Mouse (Mus musculus): ENCODE measurements around the gene Olfr1392. TPM values are rescaled to one million over a fixed set of nuclear protein-coding genes. Genes with fewer than 3 reads are reported as not detected.
A peak's percentile ranks its signal among the peaks of the same experiment; 100 is the strongest.

Gene Olfr1392
- polyA plus RNA-seq, 1 experiment from 2014 or later, result not detected

- 28% methylated on average over 10 of the region's 10 CpGs for WGBS
- no peak for DNase-seq (ENCODE audit: low spot score, missing footprints)
- no peaks in the 10 kb centered on the region for H3K27me3 ChIP-seq (ENCODE audit: control insufficient read depth, insufficient read depth, low read length)
- no peak for ATAC-seq (ENCODE audit: low FRiP score)
- no peaks in the 10 kb centered on the region for H3K9me3 ChIP-seq (ENCODE audit: control insufficient read depth, low read length)
- no peaks in the 10 kb centered on the region for H3K36me3 ChIP-seq (ENCODE audit: control insufficient read depth, insufficient read depth, low read length)
- peak overlapping the region; percentile 80 for H3K4me2 ChIP-seq
- peak overlapping the region; percentile 91 for H3K9ac ChIP-seq (ENCODE audit: low read length)
- H3K4me1 ChIP-seq (ENCODE audit: control insufficient read depth, insufficient read depth, low read length), result peaks cover 23% of the 10 kb centered on the region
- peak overlapping the region; percentile 41; the same call in 1 of the 2 replicates for H3K27ac ChIP-seq (ENCODE audit: low read depth, low read length)
- H3K4me3 ChIP-seq (ENCODE audit: low read depth, low read length), result peak overlapping the region; percentile 66
Observed at GRCm38 (mm10) chr11:49249811-49250421, 35.2 kb upstream of the Olfr1392 start.

GRCm38 (mm10) chr11:49250422-49251379 lies 34.4 kb upstream of the Olfr1392 start:
- peaks cover 16% of the 10 kb centered on the region for H3K4me1 ChIP-seq (ENCODE audit: control insufficient read depth, insufficient read depth, low read length)
- H3K9ac ChIP-seq (ENCODE audit: low read length), result peak overlapping the region; percentile 91
- H3K4me3 ChIP-seq (ENCODE audit: low read depth, low read length), result peak overlapping the region; percentile 66
- H3K27me3 ChIP-seq (ENCODE audit: control insufficient read depth, insufficient read depth, low read length), result no peaks in the 10 kb centered on the region
- no peaks in the 10 kb centered on the region for H3K9me3 ChIP-seq (ENCODE audit: control insufficient read depth, low read length)
- H3K27ac ChIP-seq (ENCODE audit: low read depth, low read length), result peak overlapping the region; percentile 41; the same call in 1 of the 2 replicates
- no peaks in the 10 kb centered on the region for H3K36me3 ChIP-seq (ENCODE audit: control insufficient read depth, insufficient read depth, low read length)
- WGBS, result 3% methylated on average over 40 of the region's 45 CpGs
- peak overlapping the region; percentile 80 for H3K4me2 ChIP-seq
- DNase-seq (ENCODE audit: low spot score, missing footprints), result peak; percentile 95
- peak; percentile 96 for ATAC-seq (ENCODE audit: low FRiP score)

- DNase-seq (ENCODE audit: low spot score, missing footprints) (no peak), ATAC-seq (ENCODE audit: low FRiP score) (no peak)
- no peaks in the 10 kb centered on the region for H3K36me3 ChIP-seq (ENCODE audit: control insufficient read depth, insufficient read depth, low read length)
- 80% methylated on average over 7 of the region's 7 CpGs for WGBS
- H3K4me2 ChIP-seq, result peak overlapping the region; percentile 80
- no peaks in the 10 kb centered on the region for H3K27me3 ChIP-seq (ENCODE audit: control insufficient read depth, insufficient read depth, low read length)
- H3K4me3 ChIP-seq (ENCODE audit: low read depth, low read length), result peak overlapping the region; percentile 66; the same call in 1 of the 2 replicates
- H3K4me1 ChIP-seq (ENCODE audit: control insufficient read depth, insufficient read depth, low read length), result peaks cover 13% of the 10 kb centered on the region
- H3K9me3 ChIP-seq (ENCODE audit: control insufficient read depth, low read length), result no peaks in the 10 kb centered on the region
- H3K27ac ChIP-seq (ENCODE audit: low read depth, low read length), result no peak overlapping the region
- H3K9ac ChIP-seq (ENCODE audit: low read length), result no peak overlapping the region
Observed at GRCm38 (mm10) chr11:49251380-49251761, 33.7 kb upstream of the Olfr1392 start.

GRCm38 (mm10) chr11:49252048-49252447 lies 33.0 kb upstream of the Olfr1392 start:
- no peaks in the 10 kb centered on the region for H3K36me3 ChIP-seq (ENCODE audit: control insufficient read depth, insufficient read depth, low read length)
- no peak overlapping the region for H3K4me3 ChIP-seq (ENCODE audit: low read depth, low read length)
- no peaks in the 10 kb centered on the region for H3K9me3 ChIP-seq (ENCODE audit: control insufficient read depth, low read length)
- H3K27ac ChIP-seq (ENCODE audit: low read depth, low read length), result no peak overlapping the region
- DNase-seq (ENCODE audit: low spot score, missing footprints) (no peak), ATAC-seq (ENCODE audit: low FRiP score) (no peak)
- no peaks in the 10 kb centered on the region for H3K27me3 ChIP-seq (ENCODE audit: control insufficient read depth, insufficient read depth, low read length)
- no peak overlapping the region for H3K9ac ChIP-seq (ENCODE audit: low read length)
- WGBS, result 88% methylated on average over 5 of the region's 5 CpGs
- peaks cover 13% of the 10 kb centered on the region for H3K4me1 ChIP-seq (ENCODE audit: control insufficient read depth, insufficient read depth, low read length)
- H3K4me2 ChIP-seq, result no peak overlapping the region

- Histone ChIP-seq H3K4me3 (ENCODE audit: low read depth, low read length) (no peak overlapping the region), H3K36me3 (ENCODE audit: control insufficient read depth, insufficient read depth, low read length) (no peaks in the 10 kb centered on the region)
- WGBS, result 93% methylated on average over 6 of the region's 6 CpGs
Observed at GRCm38 (mm10) chr11:49253035-49253434, 32.0 kb upstream of the Olfr1392 start.

GRCm38 (mm10) chr11:49259296-49259695 lies 25.8 kb upstream of the Olfr1392 start:
- no peak overlapping the region for H3K4me3 ChIP-seq (ENCODE audit: low read depth, low read length)
- H3K27ac ChIP-seq (ENCODE audit: low read depth, low read length), result no peak overlapping the region
- no peak for DNase-seq (ENCODE audit: low spot score, missing footprints)
- no peak overlapping the region for H3K4me2 ChIP-seq
- 90% methylated on average over 2 of the region's 2 CpGs for WGBS
- H3K9ac ChIP-seq (ENCODE audit: low read length), result no peak overlapping the region
- no peaks in the 10 kb centered on the region for H3K9me3 ChIP-seq (ENCODE audit: control insufficient read depth, low read length)
- no peaks in the 10 kb centered on the region for H3K36me3 ChIP-seq (ENCODE audit: control insufficient read depth, insufficient read depth, low read length)
- no peaks in the 10 kb centered on the region for H3K4me1 ChIP-seq (ENCODE audit: control insufficient read depth, insufficient read depth, low read length)
- H3K27me3 ChIP-seq (ENCODE audit: control insufficient read depth, insufficient read depth, low read length), result no peaks in the 10 kb centered on the region
- no peak for ATAC-seq (ENCODE audit: low FRiP score)

More at GRCm38 (mm10) chr11:49253035-49253434, 32.0 kb upstream of the Olfr1392 start:
- Histone ChIP-seq H3K9ac (ENCODE audit: low read length) (no peak overlapping the region), H3K27me3 (ENCODE audit: control insufficient read depth, insufficient read depth, low read length) (no peaks in the 10 kb centered on the region), H3K4me2 (no peak overlapping the region), H3K27ac (ENCODE audit: low read depth, low read length) (no peak overlapping the region), H3K4me1 (ENCODE audit: control insufficient read depth, insufficient read depth, low read length) (peaks cover 13% of the 10 kb centered on the region), H3K9me3 (ENCODE audit: control insufficient read depth, low read length) (no peaks in the 10 kb centered on the region)
- DNase-seq (ENCODE audit: low spot score, missing footprints) (no peak), ATAC-seq (ENCODE audit: low FRiP score) (no peak)

- Histone ChIP-seq H3K4me3 (ENCODE audit: low read depth, low read length) (no peak overlapping the region), H3K27me3 (ENCODE audit: control insufficient read depth, insufficient read depth, low read length) (no peaks in the 10 kb centered on the region), H3K9me3 (ENCODE audit: control insufficient read depth, low read length) (no peaks in the 10 kb centered on the region), H3K9ac (ENCODE audit: low read length) (no peak overlapping the region), H3K27ac (ENCODE audit: low read depth, low read length) (no peak overlapping the region), H3K4me1 (ENCODE audit: control insufficient read depth, insufficient read depth, low read length) (no peaks in the 10 kb centered on the region), H3K4me2 (no peak overlapping the region), H3K36me3 (ENCODE audit: control insufficient read depth, insufficient read depth, low read length) (no peaks in the 10 kb centered on the region)
- 75% methylated on average over 1 of the region's 1 CpGs for WGBS
- DNase-seq (ENCODE audit: low spot score, missing footprints), result no peak
- ATAC-seq (ENCODE audit: low FRiP score), result no peak
Observed at GRCm38 (mm10) chr11:49259829-49260228, 25.3 kb upstream of the Olfr1392 start.

- 94% methylated on average over 21 of the region's 21 CpGs for WGBS
- H3K4me2 ChIP-seq, result no peak overlapping the region
- no peaks in the 10 kb centered on the region for H3K4me1 ChIP-seq (ENCODE audit: control insufficient read depth, insufficient read depth, low read length)
- DNase-seq (ENCODE audit: low spot score, missing footprints), result no peak
- no peaks in the 10 kb centered on the region for H3K27me3 ChIP-seq (ENCODE audit: control insufficient read depth, insufficient read depth, low read length)
- H3K27ac ChIP-seq (ENCODE audit: low read depth, low read length), result no peak overlapping the region
- no peaks in the 10 kb centered on the region for H3K36me3 ChIP-seq (ENCODE audit: control insufficient read depth, insufficient read depth, low read length)
- no peaks in the 10 kb centered on the region for H3K9me3 ChIP-seq (ENCODE audit: control insufficient read depth, low read length)
- H3K4me3 ChIP-seq (ENCODE audit: low read depth, low read length), result no peak overlapping the region
- no peak overlapping the region for H3K9ac ChIP-seq (ENCODE audit: low read length)
- no peak for ATAC-seq (ENCODE audit: low FRiP score)
Observed at GRCm38 (mm10) chr11:49260598-49261312, 24.3 kb upstream of the Olfr1392 start.

All from midbrain, embryonic 11.5 days (tissue).